Mouse (Mus musculus): ENCODE results near the gene Ino80b. TPM values are rescaled to one million over a fixed set of nuclear protein-coding genes. Genes with fewer than 3 reads are reported as not detected.
A peak's percentile ranks its signal among the peaks of the same experiment; 100 is the strongest.

Gene Ino80b
- polyA plus RNA-seq, 1 experiment, result 25.2 TPM

DNA sequence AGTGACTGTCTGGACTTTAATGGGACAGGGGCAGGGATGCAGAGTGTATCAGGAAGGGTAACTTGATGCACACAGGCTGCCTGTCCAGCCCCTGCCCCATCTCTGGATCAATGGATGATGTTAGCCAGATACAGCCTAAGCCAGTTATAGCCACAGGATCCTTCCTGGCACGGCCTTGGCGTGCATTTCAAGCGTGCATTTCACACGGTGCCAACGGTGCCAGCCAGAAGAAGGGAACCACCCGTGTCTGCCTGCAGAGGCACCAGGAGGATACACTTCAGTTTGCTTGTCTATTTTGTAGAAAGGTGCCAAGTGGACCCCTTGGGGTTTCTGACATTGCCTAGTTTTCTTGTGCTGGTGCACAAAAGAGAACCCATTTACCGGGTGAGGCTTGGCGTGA lies 14.8 kb upstream of the Ino80b start:
- no peak for DNase-seq (ENCODE audit: low spot score)

DNA sequence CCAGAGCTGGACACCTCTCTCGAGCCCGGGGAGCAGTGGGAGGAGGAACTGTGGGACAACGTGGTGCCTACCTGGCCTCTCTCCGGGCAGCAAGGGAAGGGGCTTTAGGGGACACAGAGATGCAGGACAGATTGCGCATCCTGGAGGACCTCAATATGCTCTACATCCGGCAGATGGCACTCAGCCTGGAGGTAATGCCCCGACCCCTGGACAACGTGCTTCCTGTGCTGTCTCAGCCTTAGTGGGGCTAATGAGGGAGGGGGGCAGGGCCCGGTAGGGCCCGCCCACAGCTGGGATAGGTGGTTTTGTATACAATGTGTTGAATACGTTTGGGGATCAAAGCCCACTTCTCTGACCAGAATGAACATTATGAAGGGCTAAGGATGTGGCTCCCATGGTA lies 12.8 kb upstream of the Ino80b start:
- DNase-seq (ENCODE audit: low spot score), result no peak

DNA sequence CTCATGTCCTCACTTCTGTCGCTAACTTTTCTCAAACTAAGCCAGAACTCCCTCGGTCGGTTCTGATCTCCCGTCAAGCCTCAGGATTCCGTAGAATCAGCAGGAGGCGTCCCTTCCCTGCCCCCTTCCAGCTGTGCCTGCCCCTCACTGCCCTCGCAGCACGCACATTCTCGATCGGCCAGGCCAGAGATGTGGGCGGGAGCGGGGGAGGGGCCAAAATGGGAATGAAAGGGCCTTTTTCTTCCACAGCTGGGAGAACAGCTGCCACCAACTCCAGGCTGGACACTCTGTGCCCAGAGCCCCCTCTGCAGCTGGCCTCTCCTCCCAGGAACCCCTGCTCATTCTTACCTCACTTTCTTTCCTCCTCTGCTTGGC lies 12.3 kb upstream of the Ino80b start:
- DNase-seq (ENCODE audit: low spot score), result no peak

- DNase-seq (ENCODE audit: low spot score), result no peak
Observed at GRCm38 (mm10) chr6:83136881-83137575, 11.8 kb upstream of the Ino80b start.

DNA sequence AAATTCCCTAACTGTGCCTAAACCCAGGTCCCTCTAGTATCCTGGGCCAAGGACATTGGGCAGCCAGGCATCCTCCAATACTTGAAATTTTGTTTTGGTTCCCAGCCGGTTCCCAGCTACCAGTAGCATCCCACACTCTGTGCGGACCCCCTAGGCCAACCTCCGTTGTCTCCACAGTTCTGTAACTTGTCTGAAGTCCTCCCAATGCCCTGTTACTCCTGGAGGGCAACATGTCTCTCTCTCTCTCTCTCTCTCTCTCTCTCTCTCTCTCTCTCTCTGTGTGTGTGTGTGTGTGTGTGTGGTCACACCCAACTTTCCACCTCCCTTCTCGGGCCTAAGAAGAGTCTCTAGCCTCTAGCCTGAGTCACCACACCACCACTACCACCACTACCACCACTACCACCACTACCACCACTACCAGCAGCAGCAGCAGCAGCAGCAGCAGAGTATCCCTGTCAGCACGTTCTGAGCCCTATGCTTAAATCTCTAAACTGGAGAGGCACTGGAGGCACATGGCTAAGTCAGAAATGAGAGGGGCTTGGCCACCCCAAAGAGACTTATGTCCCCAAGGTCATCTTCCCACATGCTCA lies 11.2 kb upstream of the Ino80b start:
- DNase-seq (ENCODE audit: low spot score), result no peak

GRCm38 (mm10) chr6:83135571-83136161 lies 10.4 kb upstream of the Ino80b start:
- DNase-seq (ENCODE audit: low spot score), result no peak

- no peak for DNase-seq (ENCODE audit: low spot score)
Observed at GRCm38 (mm10) chr6:83134951-83135513, 9.8 kb upstream of the Ino80b start, which contains the start of gene Rtkn. Gene Rtkn, plus strand, starts transcription at chr6:83135463.

DNA sequence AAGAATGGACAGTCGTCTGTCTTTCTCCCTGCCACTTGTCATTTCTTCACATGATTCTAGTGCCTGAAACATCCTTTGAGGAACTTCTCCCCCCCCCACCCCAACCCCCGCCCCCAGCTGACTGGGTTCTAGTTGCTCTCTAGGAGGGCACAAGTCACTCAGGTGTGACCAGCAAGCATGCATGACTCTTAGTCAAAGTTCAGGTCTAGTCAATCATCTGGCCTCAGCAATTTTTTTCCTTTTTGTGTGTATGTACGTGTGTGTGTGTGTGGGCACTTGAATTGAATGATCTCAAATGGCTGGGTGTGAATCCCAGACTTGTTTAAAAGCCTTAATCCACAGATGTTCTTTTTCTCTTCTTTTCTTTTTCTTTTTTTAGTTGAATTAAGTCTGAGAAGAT lies 9.0 kb upstream of the Ino80b start:
- DNase-seq (ENCODE audit: low spot score), result no peak

DNA sequence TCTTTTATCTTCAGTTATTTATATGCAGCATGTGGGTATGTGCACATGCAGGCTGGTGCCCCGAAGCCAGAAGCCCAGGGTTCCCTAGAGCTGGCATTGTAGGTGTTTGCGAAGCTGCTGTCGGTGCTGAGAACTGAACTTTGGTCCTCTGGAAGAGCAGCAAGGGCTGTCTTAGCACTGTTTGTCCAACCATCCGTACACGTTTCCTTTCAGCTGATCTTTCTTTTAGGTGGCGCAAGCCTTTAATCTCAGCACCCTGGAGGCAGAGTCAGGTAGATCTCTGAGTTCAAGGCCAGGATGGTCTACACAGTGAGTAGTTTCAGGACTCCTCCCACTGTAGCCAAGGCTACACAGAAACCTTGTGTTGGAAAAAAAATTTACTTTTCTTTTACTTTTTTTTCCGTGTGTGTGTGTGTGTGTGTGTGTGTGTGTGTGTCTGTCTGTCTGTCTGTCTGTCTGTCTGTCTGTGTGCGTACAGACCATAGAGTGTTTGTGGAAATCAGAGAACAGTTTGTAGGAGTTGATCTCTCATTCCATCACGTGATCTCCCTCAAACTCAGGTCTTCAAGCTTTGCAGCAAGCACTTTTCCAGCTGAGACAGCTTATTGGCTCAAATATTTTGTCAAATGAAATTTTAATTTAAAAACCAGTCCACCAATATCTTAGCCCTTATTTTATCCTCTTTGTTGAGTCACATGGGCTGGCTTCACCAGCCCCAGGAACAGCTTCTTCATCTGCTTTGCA lies 7.1 kb upstream of the Ino80b start:
- no peak for DNase-seq (ENCODE audit: low spot score)

- DNase-seq (ENCODE audit: low spot score), result no peak
Observed at GRCm38 (mm10) chr6:83131469-83132034, 6.3 kb upstream of the Ino80b start.

DNA sequence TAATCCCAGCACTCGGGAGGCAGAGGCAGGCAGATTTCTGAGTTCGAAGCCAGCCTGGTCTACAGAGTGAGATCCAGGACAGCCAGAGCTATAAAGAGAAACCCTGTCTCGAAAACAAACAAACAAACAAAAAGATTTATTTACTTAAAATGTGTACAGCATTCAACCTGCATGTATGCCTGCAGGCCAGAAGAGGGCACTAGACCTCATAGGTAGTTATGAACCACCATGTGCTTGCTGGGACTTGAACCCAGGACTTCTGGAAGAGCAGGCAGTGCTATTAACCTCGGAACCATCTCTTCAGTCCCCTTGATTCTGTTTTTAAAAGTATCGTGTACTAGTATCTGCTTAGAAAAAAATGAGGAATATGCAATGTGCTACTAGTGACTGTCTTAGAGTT lies 2.2 kb upstream of the Ino80b start:
- no peak for DNase-seq (ENCODE audit: low spot score)

GRCm38 (mm10) chr6:83124851-83125312 lies 349 bp downstream of the Ino80b start:
- peak; percentile 69 for DNase-seq (ENCODE audit: low spot score)

GRCm38 (mm10) chr6:83122961-83123360 lies 2.3 kb downstream of the Ino80b start:
- DNase-seq (ENCODE audit: low spot score), result no peak

DNA sequence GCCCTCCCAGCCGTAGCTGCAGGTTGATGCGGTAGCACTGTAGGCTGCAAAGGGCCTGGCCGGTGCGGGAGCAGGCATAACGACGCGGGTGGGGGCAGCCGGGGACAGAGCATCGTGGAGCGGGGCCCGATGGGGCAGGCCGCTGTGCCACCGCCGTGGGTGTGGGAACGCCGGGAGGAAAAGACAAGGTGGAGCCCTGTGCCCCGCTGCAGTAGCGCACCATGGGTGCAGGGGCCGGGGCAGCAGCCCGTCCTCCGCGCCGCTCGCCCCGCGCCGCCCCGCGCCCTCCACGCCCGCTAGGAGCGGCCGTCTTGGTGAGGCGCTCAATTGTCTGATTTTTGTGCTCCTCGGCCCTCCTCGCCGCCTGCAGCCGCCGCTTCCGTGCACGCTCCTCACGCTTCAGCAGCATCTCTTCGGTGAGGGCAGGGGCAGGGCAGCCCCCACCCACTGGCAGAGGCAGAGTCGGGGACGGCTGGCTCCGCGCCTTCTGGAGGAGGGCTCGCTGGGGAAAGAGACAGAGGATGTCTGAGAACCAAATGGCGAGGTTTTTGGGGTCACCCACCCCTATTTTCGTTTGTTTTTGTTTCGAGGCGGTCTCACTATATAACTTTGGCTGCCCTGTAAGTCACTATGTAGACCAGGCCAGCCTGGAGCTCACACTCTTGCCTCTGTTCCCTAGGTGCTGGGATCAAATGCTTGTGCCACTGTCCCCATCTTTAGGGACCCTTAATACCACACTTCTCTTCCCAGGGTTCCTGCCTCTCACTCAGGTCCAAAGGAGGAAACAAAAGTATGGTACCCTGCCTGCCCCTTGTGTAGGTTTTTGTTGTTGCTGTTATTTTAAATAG lies 3.1 kb downstream of the Ino80b start:
- no peak for DNase-seq (ENCODE audit: low spot score)

- peak; percentile 84 for DNase-seq (ENCODE audit: low spot score)
Observed at GRCm38 (mm10) chr6:83120930-83121862, 4.0 kb downstream of the Ino80b start, which contains the start of gene Wbp1. Gene Wbp1, minus strand, starts transcription at chr6:83121559.

GRCm38 (mm10) chr6:83119734-83120051 lies 5.5 kb downstream of the Ino80b start:
- peak; percentile 26 for DNase-seq (ENCODE audit: low spot score)

- DNase-seq (ENCODE audit: low spot score), result peak; percentile 18
Observed at GRCm38 (mm10) chr6:83118825-83119733, 6.2 kb downstream of the Ino80b start.

DNA sequence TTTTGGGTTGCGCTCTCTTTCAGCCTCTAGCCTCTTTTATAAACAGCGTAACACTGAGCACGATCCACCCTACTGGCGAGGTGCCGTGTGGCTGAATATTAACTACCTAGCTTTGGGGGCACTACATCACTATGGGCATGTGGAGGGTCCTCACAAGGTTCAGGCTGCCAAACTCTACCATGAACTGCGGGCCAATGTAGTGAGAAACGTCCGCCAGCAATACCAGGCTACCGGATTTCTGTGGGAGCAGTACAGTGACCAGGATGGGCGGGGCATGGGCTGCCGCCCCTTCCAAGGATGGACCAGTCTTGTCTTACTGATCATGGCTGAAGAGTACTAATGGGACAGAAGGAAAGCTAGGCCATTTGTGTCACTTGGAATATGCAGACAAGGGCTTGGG lies 6.9 kb downstream of the Ino80b start:
- DNase-seq (ENCODE audit: low spot score), result no peak

- DNase-seq (ENCODE audit: low spot score), result no peak
Observed at GRCm38 (mm10) chr6:83117616-83118015, 7.6 kb downstream of the Ino80b start.
